Mouse (Mus musculus) testis, adult 2 months (tissue): Measurements from ENCODE around the gene Rhoa.

ENCODE experiments used
- CTCF ChIP-seq: fragments of 200-500 bp; IDR thresholded peaks from 2 replicates; pipeline ENCODE4 v1.5.1; 2012; ENCODE audit warnings: low read depth, mild to moderate bottlenecking, inconsistent platforms, low read length, moderate library complexity; ENCODE audit not compliant: control insufficient read depth, insufficient read depth, insufficient replicate concordance
- POLR2A ChIP-seq: fragments of 200-500 bp; IDR thresholded peaks from 2 replicates; pipeline ENCODE4 v1.6.1; 2012; ENCODE audit warnings: low read depth, mild to moderate bottlenecking, inconsistent platforms, low read length, moderate library complexity; ENCODE audit not compliant: control insufficient read depth

GRCm38 (mm10) chr9:108308141-108308540 lies 2.2 kb downstream of the Rhoa start:
- TF ChIP-seq POLR2A = no peak
- TF ChIP-seq CTCF = no peak
